Mouse (Mus musculus): ENCODE measurements around the gene Usf2. TPM values are rescaled to one million over a fixed set of nuclear protein-coding genes. Genes with fewer than 3 reads are reported as not detected.
A peak's percentile ranks its signal among the peaks of the same experiment; 100 is the strongest.

Usf2 gene
- polyA plus RNA-seq (2016; fragmentation: Nextera tagmentation; extraction: Ambion mirVana) = 22.6 and 23.5 TPM in 2 replicates

- Histone ChIP-seq H3K36me3 (peaks cover 60% of the 10 kb centered on the region), H3K4me3 (peak within 1 kb of the TSS; percentile 86), H3K9me3 (replicated peaks) (no peaks in the 10 kb centered on the region), H3K4me1 (peaks cover 26% of the 10 kb centered on the region), H3K27me3 (ENCODE audit: low read depth, poor library complexity, severe bottlenecking) (no peaks in the 10 kb centered on the region), H3K27ac (replicated peaks) (peak within 1 kb of the TSS; percentile 99)
- peak; percentile 86 for DNase-seq (ENCODE audit: low spot score)
- under 1% methylated on average over 54 of the region's 82 CpGs for WGBS
These were observed at the start of gene Usf2 for GRCm38 (mm10) chr7:30956756-30957366. TSS of gene Usf2 (minus strand) at chr7:30956803.

GRCm38 (mm10) chr7:31002650-31003049, 46.0 kb upstream of the Usf2 start:
- Histone ChIP-seq H3K9me3 (replicated peaks) (no peaks in the 10 kb centered on the region), H3K4me3 (no peak overlapping the region), H3K4me1 (no peaks in the 10 kb centered on the region), H3K27ac (replicated peaks) (no peak overlapping the region), H3K27me3 (ENCODE audit: low read depth, poor library complexity, severe bottlenecking) (no peaks in the 10 kb centered on the region), H3K36me3 (no peaks in the 10 kb centered on the region)
- 86% methylated on average over 8 of the region's 8 CpGs for WGBS
- DNase-seq (ENCODE audit: low spot score) = no peak

GRCm38 (mm10) chr7:31000505-31001020, 44.0 kb upstream of the Usf2 start:
- 78% methylated on average over 7 of the region's 7 CpGs for WGBS
- no peak for DNase-seq (ENCODE audit: low spot score)
- Histone ChIP-seq H3K27me3 (ENCODE audit: low read depth, poor library complexity, severe bottlenecking) (no peaks in the 10 kb centered on the region), H3K9me3 (replicated peaks) (peaks cover 9% of the 10 kb centered on the region), H3K36me3 (no peaks in the 10 kb centered on the region), H3K4me1 (no peaks in the 10 kb centered on the region), H3K4me3 (no peak overlapping the region), H3K27ac (replicated peaks) (no peak overlapping the region)

GRCm38 (mm10) chr7:30996491-30996890, 39.9 kb upstream of the Usf2 start:
- H3K4me1 ChIP-seq = no peaks in the 10 kb centered on the region
- H3K27ac ChIP-seq (replicated peaks) = no peak overlapping the region
- DNase-seq (ENCODE audit: low spot score) = no peak
- peaks cover 9% of the 10 kb centered on the region for H3K9me3 ChIP-seq (replicated peaks)
- no peak overlapping the region for H3K4me3 ChIP-seq
- WGBS = 92% methylated on average over 2 of the region's 2 CpGs
- H3K27me3 ChIP-seq (ENCODE audit: low read depth, poor library complexity, severe bottlenecking) = no peaks in the 10 kb centered on the region
- H3K36me3 ChIP-seq = no peaks in the 10 kb centered on the region

- no peak overlapping the region for H3K4me3 ChIP-seq
- peaks cover 9% of the 10 kb centered on the region for H3K9me3 ChIP-seq (replicated peaks)
- H3K27ac ChIP-seq (replicated peaks) = no peak overlapping the region
- H3K36me3 ChIP-seq = no peaks in the 10 kb centered on the region
- 87% methylated on average over 5 of the region's 5 CpGs for WGBS
- DNase-seq (ENCODE audit: low spot score) = no peak
- no peaks in the 10 kb centered on the region for H3K4me1 ChIP-seq
- H3K27me3 ChIP-seq (ENCODE audit: low read depth, poor library complexity, severe bottlenecking) = no peaks in the 10 kb centered on the region
These were observed 37.4 kb upstream of the Usf2 start for GRCm38 (mm10) chr7:30993986-30994385.

- Histone ChIP-seq H3K4me1 (no peaks in the 10 kb centered on the region), H3K4me3 (no peak overlapping the region), H3K27me3 (ENCODE audit: low read depth, poor library complexity, severe bottlenecking) (no peaks in the 10 kb centered on the region), H3K27ac (replicated peaks) (no peak overlapping the region), H3K36me3 (no peaks in the 10 kb centered on the region), H3K9me3 (replicated peaks) (peaks cover 9% of the 10 kb centered on the region)
- no peak for DNase-seq (ENCODE audit: low spot score)
- 85% methylated on average over 5 of the region's 5 CpGs for WGBS
These were observed 35.5 kb upstream of the Usf2 start for GRCm38 (mm10) chr7:30992148-30992547.

GRCm38 (mm10) chr7:30988519-30989162, 32.0 kb upstream of the Usf2 start:
- WGBS = 89% methylated on average over 4 of the region's 4 CpGs
- Histone ChIP-seq H3K27me3 (ENCODE audit: low read depth, poor library complexity, severe bottlenecking) (no peaks in the 10 kb centered on the region), H3K4me3 (no peak overlapping the region), H3K27ac (replicated peaks) (no peak overlapping the region), H3K36me3 (no peaks in the 10 kb centered on the region), H3K9me3 (replicated peaks) (no peaks in the 10 kb centered on the region), H3K4me1 (no peaks in the 10 kb centered on the region)
- no peak for DNase-seq (ENCODE audit: low spot score)

- no peaks in the 10 kb centered on the region for H3K9me3 ChIP-seq (replicated peaks)
- H3K36me3 ChIP-seq = no peaks in the 10 kb centered on the region
- no peaks in the 10 kb centered on the region for H3K27me3 ChIP-seq (ENCODE audit: low read depth, poor library complexity, severe bottlenecking)
- no peak for DNase-seq (ENCODE audit: low spot score)
- no peak overlapping the region for H3K27ac ChIP-seq (replicated peaks)
- WGBS = 83% methylated on average over 9 of the region's 9 CpGs
- no peak overlapping the region for H3K4me3 ChIP-seq
- H3K4me1 ChIP-seq = no peaks in the 10 kb centered on the region
These were observed 28.8 kb upstream of the Usf2 start for GRCm38 (mm10) chr7:30985357-30985756.

- Histone ChIP-seq H3K27me3 (ENCODE audit: low read depth, poor library complexity, severe bottlenecking) (no peaks in the 10 kb centered on the region), H3K4me3 (no peak overlapping the region), H3K9me3 (replicated peaks) (no peaks in the 10 kb centered on the region), H3K36me3 (no peaks in the 10 kb centered on the region), H3K4me1 (no peaks in the 10 kb centered on the region), H3K27ac (replicated peaks) (no peak overlapping the region)
- 91% methylated on average over 4 of the region's 4 CpGs for WGBS
- DNase-seq (ENCODE audit: low spot score) = no peak
These were observed 25.1 kb upstream of the Usf2 start for GRCm38 (mm10) chr7:30981703-30982102.

- Histone ChIP-seq H3K27me3 (ENCODE audit: low read depth, poor library complexity, severe bottlenecking) (peaks cover 22% of the 10 kb centered on the region), H3K4me3 (peak within 1 kb of the TSS; percentile 62), H3K9me3 (replicated peaks) (no peaks in the 10 kb centered on the region), H3K27ac (replicated peaks) (peak within 1 kb of the TSS; percentile 79), H3K4me1 (peaks cover 21% of the 10 kb centered on the region), H3K36me3 (peaks cover 6% of the 10 kb centered on the region; the same call in 1 of the 2 replicates)
- WGBS = under 1% methylated on average over 37 of the region's 37 CpGs
- DNase-seq (ENCODE audit: low spot score) = peak; percentile 88
These were observed 17.1 kb upstream of the Usf2 start, which contains the start of gene Fam187b for GRCm38 (mm10) chr7:30973501-30974289. TSS of gene Fam187b (plus strand) at chr7:30973790.

GRCm38 (mm10) chr7:30973251-30973500, 16.6 kb upstream of the Usf2 start, which contains the start of gene Lsr:
TSS of gene Lsr (minus strand) at chr7:30973464.
- Histone ChIP-seq H3K36me3 (peaks cover 6% of the 10 kb centered on the region; the same call in 1 of the 2 replicates), H3K27ac (replicated peaks) (peak within 1 kb of the TSS; percentile 79), H3K9me3 (replicated peaks) (no peaks in the 10 kb centered on the region), H3K4me3 (peak within 1 kb of the TSS; percentile 62), H3K4me1 (peaks cover 21% of the 10 kb centered on the region), H3K27me3 (ENCODE audit: low read depth, poor library complexity, severe bottlenecking) (peaks cover 22% of the 10 kb centered on the region)
- WGBS = under 1% methylated on average over 19 of the region's 19 CpGs
- DNase-seq (ENCODE audit: low spot score) = no peak

- WGBS = 3% methylated on average over 41 of the region's 41 CpGs
- peaks cover 6% of the 10 kb centered on the region; the same call in 1 of the 2 replicates for H3K36me3 ChIP-seq
- H3K4me1 ChIP-seq = peaks cover 21% of the 10 kb centered on the region
- peak overlapping the region; percentile 62 for H3K4me3 ChIP-seq
- H3K27me3 ChIP-seq (ENCODE audit: low read depth, poor library complexity, severe bottlenecking) = peaks cover 22% of the 10 kb centered on the region
- H3K27ac ChIP-seq (replicated peaks) = peak overlapping the region; percentile 79
- H3K9me3 ChIP-seq (replicated peaks) = no peaks in the 10 kb centered on the region
- peak; percentile 14 for DNase-seq (ENCODE audit: low spot score)
These were observed 16.0 kb upstream of the Usf2 start for GRCm38 (mm10) chr7:30972426-30973250.

All from midbrain, embryonic 10.5 days (tissue).